ENCODE assay signal across 9 mouse cellular contexts in the genomic region with DNA sequence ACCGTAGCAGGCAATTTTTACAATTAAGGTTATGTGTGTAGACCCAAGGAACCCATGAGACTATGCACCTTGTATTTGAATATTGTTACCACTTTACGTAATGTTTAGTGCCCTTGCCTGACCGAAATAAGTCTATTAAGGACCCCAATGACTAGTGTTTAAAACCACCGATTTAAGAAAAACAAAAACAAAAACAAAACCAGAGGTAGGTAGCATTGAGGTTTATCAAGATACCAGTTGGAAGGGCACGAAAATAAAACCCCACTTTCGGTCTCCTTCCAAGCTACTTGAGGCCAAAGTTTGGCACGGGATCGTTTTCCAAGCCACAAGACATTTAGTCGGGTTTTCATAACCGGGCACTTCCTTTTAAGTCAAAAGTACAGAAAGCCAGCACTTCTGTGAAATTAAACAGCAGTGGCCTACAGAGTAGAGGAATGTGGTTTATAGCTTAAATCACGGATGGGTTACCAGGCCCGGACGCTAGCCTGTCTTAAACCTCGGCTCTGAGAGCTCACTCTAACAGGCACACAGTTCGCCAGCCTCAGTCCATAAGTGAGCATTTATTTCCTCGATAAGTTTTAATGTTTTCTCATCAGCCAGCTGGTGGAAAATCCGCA. TPM values are rescaled to one million over a fixed set of nuclear protein-coding genes. Genes with fewer than 3 reads are reported as not detected.
DNase-seq lines count a peak whose midpoint lies in the region; ATAC-seq and TF ChIP-seq lines count a peak whose summit lies in the region.
"Had no signal": no experiment of that assay in that cellular context is flagged by ENCODE, and none has a peak within 500 bp of the region (broad histone marks: within the 10 kb centered on the region; RNA-seq: fewer than 3 reads in every experiment).

No protein-coding gene starts in this region.

- H3K27ac ChIP-seq in embryonic facial prominence, embryonic 10.5 days (replicated peaks), result peak overlapping the region; percentile 93
- peak overlapping the region; percentile 99 for H3K27ac ChIP-seq in intestine, embryonic 16.5 days (ENCODE audit: low read length)
- H3K27ac ChIP-seq in neural tube, embryonic 14.5 days (ENCODE audit: low read depth, low read length), result no peak overlapping the region

- H3K4me1 ChIP-seq in lung, adult 2 months (ENCODE audit: control insufficient read depth, insufficient read depth, low read length), result peaks cover 16% of the 10 kb centered on the region
- peaks cover 54% of the 10 kb centered on the region for H3K4me1 ChIP-seq in embryonic facial prominence, embryonic 10.5 days
- H3K4me1 ChIP-seq in intestine, embryonic 16.5 days (ENCODE audit: control insufficient read depth, insufficient read depth, low read length), result peaks cover 27% of the 10 kb centered on the region
- peaks cover 7% of the 10 kb centered on the region; the same call in 1 of the 2 replicates for H3K4me1 ChIP-seq in neural tube, embryonic 14.5 days (ENCODE audit: control insufficient read depth, insufficient read depth, low read length)

- no peak for ATAC-seq in intestine, embryonic 16.5 days
- no peak for ATAC-seq in neural tube, embryonic 14.5 days (ENCODE audit: low read depth)
- ATAC-seq in cerebellum, adult (ENCODE audit: insufficient number of reproducible peaks, low FRiP score, low TSS enrichment), result no peak

- peak overlapping the region; percentile 92 for H3K4me2 ChIP-seq in intestine, embryonic 16.5 days (ENCODE audit: low read depth, low read length)
- H3K4me2 ChIP-seq in neural tube, embryonic 14.5 days (ENCODE audit: low read depth, low read length), result no peak overlapping the region

- H3K9ac ChIP-seq in intestine, embryonic 16.5 days (ENCODE audit: low read depth, low read length), result peak overlapping the region; percentile 92
- no peak overlapping the region for H3K9ac ChIP-seq in neural tube, embryonic 14.5 days (replicated peaks; ENCODE audit: low read depth, low read length)

- peaks cover 99% of the 10 kb centered on the region for H3K27me3 ChIP-seq in embryonic facial prominence, embryonic 10.5 days (replicated peaks; ENCODE audit: low read depth, poor library complexity, severe bottlenecking)
- peaks cover 5% of the 10 kb centered on the region; the same call in 1 of the 2 replicates for H3K27me3 ChIP-seq in intestine, embryonic 16.5 days (replicated peaks; ENCODE audit: control insufficient read depth, insufficient read depth, low read length)
- peaks cover 68% of the 10 kb centered on the region for H3K27me3 ChIP-seq in neural tube, embryonic 14.5 days (ENCODE audit: control insufficient read depth, insufficient read depth, low read length)

- TF ChIP-seq POLR2A in lung, adult 2 months (IDR thresholded peaks at IDR 0.05; ENCODE audit: borderline replicate concordance, extremely low read depth, low read depth, low read length), result no peak

- no peaks in the 10 kb centered on the region for H3K9me3 ChIP-seq in embryonic facial prominence, embryonic 10.5 days
- no peaks in the 10 kb centered on the region for H3K9me3 ChIP-seq in intestine, embryonic 16.5 days (ENCODE audit: control insufficient read depth, low read length)
- no peaks in the 10 kb centered on the region for H3K9me3 ChIP-seq in neural tube, embryonic 14.5 days (ENCODE audit: control insufficient read depth, low read length)

- TF ChIP-seq CTCF in lung, adult 2 months (IDR thresholded peaks at IDR 0.05; ENCODE audit: insufficient read depth, low read length), result no peak

- H3K36me3 ChIP-seq in embryonic facial prominence, embryonic 10.5 days (replicated peaks), result peaks cover 26% of the 10 kb centered on the region
- 0 out of 2 replicates have a peak, but pooled peaks cover 3% of the 10 kb centered on the region for H3K36me3 ChIP-seq in intestine, embryonic 16.5 days (ENCODE audit: control insufficient read depth, insufficient read depth, low read length)
- no peaks in the 10 kb centered on the region for H3K36me3 ChIP-seq in neural tube, embryonic 14.5 days (ENCODE audit: control insufficient read depth, insufficient read depth, low read length)

- no peak for DNase-seq in lung, adult 2 months
- no peak for DNase-seq in lung, adult 18-20 months
- peak; percentile 47 for DNase-seq in embryonic facial prominence, embryonic 10.5 days (ENCODE audit: low spot score)
- no peak for DNase-seq in adrenal gland, adult 8-10 months
- DNase-seq in ovary, postnatal 10 days (ENCODE audit: low spot score), result no peak
- DNase-seq: adrenal gland, postnatal 14 days had no signal

- H3K4me3 ChIP-seq in lung, adult 2 months (replicated peaks; ENCODE audit: extremely low read depth, low read depth, low read length), result peak overlapping the region; percentile 77
- H3K4me3 ChIP-seq in embryonic facial prominence, embryonic 10.5 days, result peak overlapping the region; percentile 69
- H3K4me3 ChIP-seq in intestine, embryonic 16.5 days (ENCODE audit: low read length), result peak overlapping the region; percentile 72
- H3K4me3 ChIP-seq in neural tube, embryonic 14.5 days (ENCODE audit: low read depth, low read length), result peak overlapping the region; percentile 20

- WGBS in lung, adult 2 months, result 5% methylated on average over 17 of the region's 17 CpGs
- 2% methylated on average over 17 of the region's 17 CpGs for WGBS in embryonic facial prominence, embryonic 10.5 days
- WGBS in intestine, embryonic 16.5 days, result 7% methylated on average over 17 of the region's 17 CpGs
- 2% methylated on average over 17 of the region's 17 CpGs for WGBS in neural tube, embryonic 14.5 days

RNA-seq across cellular contexts. Expression of gene Tbx3, which starts 2.6 kb away (rescaled TPM):
- polyA plus RNA-seq in lung, adult 2 months (2012; rRNA removed), result 135 and 160 TPM in 2 replicates
- 58.3 and 64.8 TPM in 2 replicates for polyA plus RNA-seq in embryonic facial prominence, embryonic 10.5 days (2016; fragmentation: Nextera tagmentation; extraction: Ambion mirVana)
- polyA plus RNA-seq in intestine, embryonic 16.5 days (2015; fragmentation: Nextera tagmentation; extraction: Ambion mirVana), result 37.5 and 44.6 TPM in 2 replicates
- 0.88 and 6.4 TPM in 2 replicates for polyA plus RNA-seq in neural tube, embryonic 14.5 days (2014; fragmentation: Nextera tagmentation; extraction: Ambion mirVana)
- total RNA-seq in adrenal gland, adult 8-10 months (2022), result 100 to 1,000 TPM; 299 to 549 (median 400) TPM

Comparison
In these comparisons a context has a peak if more than half of its experiments do, and no peak if none do; other contexts are left out.
1. H3K4me3 ChIP-seq: peak in every context shown above with its lines; median percentile 77 in lung, adult 2 months; 72 in intestine, embryonic 16.5 days; 69 in embryonic facial prominence, embryonic 10.5 days; 20 in neural tube, embryonic 14.5 days.